Mouse (Mus musculus): ENCODE data around the gene Olfr1314. TPM values are rescaled to one million over a fixed set of nuclear protein-coding genes. Genes with fewer than 3 reads are reported as not detected.

The Olfr1314 gene
- not detected for total RNA-seq (2023)

GRCm38 (mm10) chr2:112096681-112097080, at the start of gene Olfr1314:
Gene Olfr1314 (minus strand): TSS chr2:112096781.

GRCm38 (mm10) chr2:112140029-112140428, 43.4 kb upstream of the Olfr1314 start, which contains the start of gene Olfr1317:
Gene Olfr1317 (plus strand): TSS chr2:112140329.

GRCm38 (mm10) chr2:112134877-112135276, 38.3 kb upstream of the Olfr1314 start, which contains the start of gene Olfr1316:
Gene Olfr1316 (minus strand): TSS chr2:112134977.

GRCm38 (mm10) chr2:112115340-112115739, 18.8 kb upstream of the Olfr1314 start, which contains the start of gene Olfr1315-ps1:
Gene Olfr1315-ps1 (minus strand): TSS chr2:112115440.

GRCm38 (mm10) chr2:112077743-112078142, 18.8 kb downstream of the Olfr1314 start, which contains the start of gene Olfr1313:
Gene Olfr1313 (minus strand): TSS chr2:112077843.

GRCm38 (mm10) chr2:112050138-112050537, 46.4 kb downstream of the Olfr1314 start, which contains the start of gene Olfr1312:
Gene Olfr1312 (minus strand): TSS chr2:112050238.

Other genes with a start within 250 kb of the Olfr1314 start
- not detected for gene Olfr1305, start 219.6 kb downstream of the Olfr1314 start, total RNA-seq (2023)
- gene Olfr1306, start 180.5 kb downstream of the Olfr1314 start, total RNA-seq (2023): not detected
- gene Olfr1307, start 147.3 kb downstream of the Olfr1314 start, total RNA-seq (2023): under 1 TPM; 0.06 to 0.09 TPM
- gene Olfr1308, start 131.8 kb downstream of the Olfr1314 start, total RNA-seq (2023): not detected
- gene Olfr1309, start 106.5 kb downstream of the Olfr1314 start, total RNA-seq (2023): not detected
- gene Olfr1310, start 84.1 kb downstream of the Olfr1314 start, total RNA-seq (2023): not detected
- gene Olfr1311, start 72.4 kb downstream of the Olfr1314 start, total RNA-seq (2023): not detected
- gene Olfr1312, start 46.5 kb downstream of the Olfr1314 start, total RNA-seq (2023): not detected
- not detected for gene Olfr1313, start 18.9 kb downstream of the Olfr1314 start, total RNA-seq (2023)
- gene Olfr1315-ps1, start 18.7 kb upstream of the Olfr1314 start, total RNA-seq (2023): not detected
- gene Olfr1316, start 38.2 kb upstream of the Olfr1314 start, total RNA-seq (2023): not detected
- not detected for gene Olfr1317, start 43.5 kb upstream of the Olfr1314 start, total RNA-seq (2023)
- gene Olfr1318, start 57.4 kb upstream of the Olfr1314 start, total RNA-seq (2023): not detected
- 10 to 100 TPM in 1 of 2 experiments, 1 to 10 TPM in 1; 9.5 to 10.7 TPM for gene Lpcat4, start 142.7 kb upstream of the Olfr1314 start, total RNA-seq (2023)
- not detected for gene Nutm1, start 162.5 kb upstream of the Olfr1314 start, total RNA-seq (2023)
- gene Nop10, start 165.1 kb upstream of the Olfr1314 start, total RNA-seq (2023): 10 to 100 TPM; 72.2 to 76.9 TPM
- 100 to 1,000 TPM; 358 to 399 TPM for gene Slc12a6, start 169.0 kb upstream of the Olfr1314 start, total RNA-seq (2023)
- gene Gm21985, start 169.5 kb upstream of the Olfr1314 start, total RNA-seq (2023): under 1 TPM; 0.32 to 0.36 TPM

Data from B cell, adult 67 days (primary cell).